Mouse (Mus musculus): ENCODE data around the gene B020031M17Rik. TPM values are rescaled to one million over a fixed set of nuclear protein-coding genes. Genes with fewer than 3 reads are reported as not detected.
"Not testable (repeated sequence)": the region's sequence is repeated elsewhere in the genome, so short reads cannot be mapped to it uniquely, and the experiment has no call there.

B020031M17Rik gene
- polyA plus RNA-seq, 1 experiment from 2014 or later, result not detected

DNA sequence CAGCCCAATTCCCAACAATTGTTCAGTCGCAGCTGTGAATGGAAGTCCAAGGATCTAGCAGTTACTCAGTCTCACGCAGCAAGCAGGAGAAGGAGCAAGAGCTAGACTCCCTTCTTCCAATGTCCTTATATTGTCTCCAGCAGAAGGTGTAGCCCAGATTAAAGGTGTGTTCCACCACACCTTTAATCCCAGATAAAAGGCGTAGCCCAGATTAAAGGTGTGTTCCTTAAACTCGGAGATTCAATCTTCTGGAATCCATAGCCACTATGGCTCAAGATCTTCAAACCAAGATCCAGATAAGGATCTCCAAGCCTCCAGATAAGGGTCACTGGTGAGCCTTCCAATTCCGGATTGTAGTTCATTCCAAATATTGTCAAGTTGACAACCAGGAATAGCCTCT is 21.4 kb downstream of the B020031M17Rik start, which contains the start of gene Gm21761:
TSS of gene Gm21761 (minus strand) at position 101 of the 400 bp plus-strand sequence.
- not testable (repeated sequence) for H3K9ac ChIP-seq; H3K27ac ChIP-seq; H3K4me1 ChIP-seq; H3K36me3 ChIP-seq; H3K4me3 ChIP-seq; H3K27me3 ChIP-seq; H3K4me2 ChIP-seq; ATAC-seq (ENCODE audit: borderline replicate concordance, extremely low read depth, low FRiP score, low TSS enrichment); H3K9me3 ChIP-seq
- WGBS, result 60% methylated on average over 1 of the region's 5 CpGs

DNA sequence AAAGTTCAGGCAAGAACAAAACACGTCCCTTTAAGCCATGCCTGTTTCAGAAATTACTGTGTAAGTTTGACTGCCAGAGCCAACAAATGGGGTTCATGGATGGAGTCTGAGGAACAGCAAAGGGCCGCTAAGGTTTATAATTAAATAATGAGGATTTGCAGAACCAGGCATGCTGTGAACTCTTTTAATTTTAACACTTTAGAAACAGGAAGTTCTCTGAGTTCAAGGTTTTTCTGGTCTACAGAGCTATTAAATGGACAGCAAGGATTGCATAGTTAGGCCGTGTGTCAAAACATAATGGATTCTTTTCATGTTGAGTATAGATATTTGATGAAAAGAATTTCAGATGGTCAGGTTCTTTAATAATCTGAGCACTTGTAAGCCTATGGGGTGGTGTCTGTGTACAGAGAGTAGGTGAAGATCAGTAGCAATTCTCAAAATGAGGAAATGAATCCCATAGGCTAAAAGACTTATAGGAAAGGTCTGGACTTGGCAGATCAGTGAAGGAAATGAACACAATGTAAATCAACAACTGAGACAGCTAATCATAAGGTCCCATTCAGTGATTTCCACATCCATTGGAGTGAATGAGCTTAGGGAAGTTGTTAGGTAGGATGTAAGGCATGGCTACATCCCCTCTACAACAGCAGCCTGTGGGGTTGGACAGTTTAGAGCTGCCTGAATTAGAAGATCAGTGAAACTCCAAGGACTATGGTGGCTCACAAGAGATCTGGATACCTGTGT is 25.8 kb downstream of the B020031M17Rik start:
- WGBS, result 84% methylated on average over 3 of the region's 3 CpGs
- not testable (repeated sequence) for H3K4me1 ChIP-seq; ATAC-seq (ENCODE audit: borderline replicate concordance, extremely low read depth, low FRiP score, low TSS enrichment)

DNA sequence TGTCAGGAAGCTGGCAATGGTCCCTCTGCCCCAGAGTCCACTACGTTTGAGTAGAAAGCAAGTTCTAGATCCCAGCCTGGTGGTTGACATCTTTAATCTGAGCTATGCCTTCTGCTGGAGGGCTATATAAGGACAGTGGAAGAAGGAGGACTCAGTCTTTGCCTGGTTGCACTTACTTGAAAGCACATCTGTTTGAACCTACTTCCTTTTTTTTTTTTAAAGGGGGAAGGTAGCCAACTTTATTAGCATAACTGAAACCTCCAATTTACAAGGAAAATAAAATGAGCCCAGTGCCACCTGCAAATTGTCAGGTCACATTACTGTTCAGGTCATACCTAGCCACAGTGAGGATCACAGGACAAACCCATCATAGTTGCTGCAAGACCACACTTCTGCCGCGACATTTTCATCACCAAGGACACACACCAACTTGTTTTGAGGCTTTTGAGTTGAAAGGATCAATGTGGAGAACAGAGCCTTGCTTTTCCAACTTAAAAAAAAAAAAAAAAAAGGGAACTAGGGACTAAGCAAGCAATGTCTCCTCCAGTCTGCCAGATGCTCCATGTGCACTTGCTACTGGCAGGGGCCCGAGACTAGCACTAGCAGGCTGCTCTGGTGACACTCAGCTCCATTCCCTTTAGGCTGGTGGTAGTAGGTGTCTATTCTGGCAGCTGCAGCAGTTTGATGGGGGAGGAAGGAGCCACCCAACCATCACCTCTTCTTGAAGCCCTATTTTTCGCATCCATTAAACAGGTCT is 33.5 kb downstream of the B020031M17Rik start:
- H3K4me3 ChIP-seq; H3K9ac ChIP-seq; ATAC-seq (ENCODE audit: borderline replicate concordance, extremely low read depth, low FRiP score, low TSS enrichment); H3K36me3 ChIP-seq; H3K4me2 ChIP-seq; H3K27ac ChIP-seq; H3K27me3 ChIP-seq; H3K9me3 ChIP-seq; H3K4me1 ChIP-seq: not testable (repeated sequence)
- WGBS, result 78% methylated on average over 4 of the region's 5 CpGs

More for the DNA sequence above, 25.8 kb downstream of the B020031M17Rik start:
- not testable (repeated sequence) for H3K4me3 ChIP-seq, H3K36me3 ChIP-seq, H3K27me3 ChIP-seq, H3K9me3 ChIP-seq, H3K4me2 ChIP-seq, H3K9ac ChIP-seq, H3K27ac ChIP-seq

DNA sequence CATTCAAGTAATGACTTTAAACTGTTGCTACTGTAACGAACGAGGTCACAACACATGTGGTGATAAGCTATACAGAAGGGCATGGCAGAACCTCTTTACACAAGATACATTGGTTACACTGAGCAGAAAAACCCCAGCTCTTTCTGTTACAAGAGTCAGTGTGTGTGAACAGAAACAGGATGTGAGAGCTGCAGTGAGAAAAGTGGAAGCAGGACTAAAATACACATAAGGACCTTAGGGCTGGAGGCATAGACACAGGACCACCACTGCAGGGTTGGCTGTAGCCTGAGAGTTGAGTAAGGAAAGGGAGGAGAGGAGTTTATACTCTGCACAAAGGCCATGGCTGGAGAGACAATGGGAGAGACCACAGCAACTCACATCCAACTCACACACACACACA is 34.2 kb downstream of the B020031M17Rik start:
- H3K4me3 ChIP-seq; H3K9ac ChIP-seq; H3K9me3 ChIP-seq; H3K27ac ChIP-seq; ATAC-seq (ENCODE audit: borderline replicate concordance, extremely low read depth, low FRiP score, low TSS enrichment); H3K36me3 ChIP-seq; H3K27me3 ChIP-seq; H3K4me1 ChIP-seq; H3K4me2 ChIP-seq: not testable (repeated sequence)
- 51% methylated on average over 2 of the region's 2 CpGs for WGBS

Other genes with a start within 250 kb of the B020031M17Rik start
- gene Nim1k, start 194.9 kb downstream of the B020031M17Rik start, polyA plus RNA-seq (2015; fragmentation: Nextera tagmentation; extraction: Ambion mirVana), result 0.97 and 1.0 TPM in 2 replicates
- 38.1 and 39.5 TPM in 2 replicates for gene Zfp131, start 159.9 kb downstream of the B020031M17Rik start, polyA plus RNA-seq (2015; fragmentation: Nextera tagmentation; extraction: Ambion mirVana)
- not detected in 2 replicates for gene AF067063, start 120.6 kb downstream of the B020031M17Rik start, polyA plus RNA-seq (2015; fragmentation: Nextera tagmentation; extraction: Ambion mirVana)
- not detected in 2 replicates for gene D13Ertd608e, start 114.8 kb downstream of the B020031M17Rik start, polyA plus RNA-seq (2015; fragmentation: Nextera tagmentation; extraction: Ambion mirVana)
- gene Tcstv1, start 56.0 kb downstream of the B020031M17Rik start, polyA plus RNA-seq (2015; fragmentation: Nextera tagmentation; extraction: Ambion mirVana), result not detected in 2 replicates
- gene Gm21761, start 21.5 kb downstream of the B020031M17Rik start, polyA plus RNA-seq (2015; fragmentation: Nextera tagmentation; extraction: Ambion mirVana), result not detected in 2 replicates
- not detected in 2 replicates for gene Gm36079, start 76.2 kb upstream of the B020031M17Rik start, polyA plus RNA-seq (2015; fragmentation: Nextera tagmentation; extraction: Ambion mirVana)
- gene Gm21188, start 101.4 kb upstream of the B020031M17Rik start, polyA plus RNA-seq (2015; fragmentation: Nextera tagmentation; extraction: Ambion mirVana), result not detected in 2 replicates
- not detected in 2 replicates for gene Gm20767, start 189.4 kb upstream of the B020031M17Rik start, polyA plus RNA-seq (2015; fragmentation: Nextera tagmentation; extraction: Ambion mirVana)
- gene Gm21818, start 221.6 kb upstream of the B020031M17Rik start, polyA plus RNA-seq (2015; fragmentation: Nextera tagmentation; extraction: Ambion mirVana), result not detected in 2 replicates

Data from lung, embryonic 15.5 days (tissue).